Mouse (Mus musculus) gastrocnemius, adult 2 months (tissue): ENCODE data around the gene Myh7. TPM values are rescaled to one million over a fixed set of nuclear protein-coding genes. Genes with fewer than 3 reads are reported as not detected.
"Not testable (repeated sequence)": the region's sequence is repeated elsewhere in the genome, so short reads cannot be mapped to it uniquely, and the experiment has no call there.

Source experiments
- DNase-seq: peaks from one replicate; pipeline ENCODE4 v3.0.0; 2022
- H3K27ac ChIP-seq: fragments of 200-600 bp; 2 replicates; pipeline ENCODE4 v1.8.1; 2022; ENCODE audit warnings: mild to moderate bottlenecking
- H3K4me3 ChIP-seq: fragments of 200-600 bp; 2 replicates; pipeline ENCODE4 v1.8.1; 2022; ENCODE audit warnings: mild to moderate bottlenecking, moderate library complexity
- CTCF ChIP-seq: fragments of 200-600 bp; IDR thresholded peaks from 2 replicates; pipeline ENCODE4 v1.8.1; 2022; ENCODE audit warnings: antibody characterized with exemption, mild to moderate bottlenecking, moderate library complexity
- intact Hi-C: fragments of 180-260 bp; cut with DNase I; formaldehyde crosslinking; loops from one replicate; pipeline ENCODE4 v1.15.1; 2025
- total RNA-seq, 2 experiments: library from RNA; stranded (reverse); gene quantifications; 2 replicates each; pipeline ENCODE4 v1.2.3; 2021

Myh7 gene
- total RNA-seq, 2 experiments from 2014 or later, result 520 to 1,662 TPM

GRCm38 (mm10) chr14:54960769-54961168 is 33.7 kb downstream of the Myh7 start:
- intact Hi-C loops, result no loop called here
- Histone ChIP-seq H3K27ac (no peak overlapping the region), H3K4me3 (no peak overlapping the region)
- no peak for DNase-seq
- no peak for TF ChIP-seq CTCF

DNA sequence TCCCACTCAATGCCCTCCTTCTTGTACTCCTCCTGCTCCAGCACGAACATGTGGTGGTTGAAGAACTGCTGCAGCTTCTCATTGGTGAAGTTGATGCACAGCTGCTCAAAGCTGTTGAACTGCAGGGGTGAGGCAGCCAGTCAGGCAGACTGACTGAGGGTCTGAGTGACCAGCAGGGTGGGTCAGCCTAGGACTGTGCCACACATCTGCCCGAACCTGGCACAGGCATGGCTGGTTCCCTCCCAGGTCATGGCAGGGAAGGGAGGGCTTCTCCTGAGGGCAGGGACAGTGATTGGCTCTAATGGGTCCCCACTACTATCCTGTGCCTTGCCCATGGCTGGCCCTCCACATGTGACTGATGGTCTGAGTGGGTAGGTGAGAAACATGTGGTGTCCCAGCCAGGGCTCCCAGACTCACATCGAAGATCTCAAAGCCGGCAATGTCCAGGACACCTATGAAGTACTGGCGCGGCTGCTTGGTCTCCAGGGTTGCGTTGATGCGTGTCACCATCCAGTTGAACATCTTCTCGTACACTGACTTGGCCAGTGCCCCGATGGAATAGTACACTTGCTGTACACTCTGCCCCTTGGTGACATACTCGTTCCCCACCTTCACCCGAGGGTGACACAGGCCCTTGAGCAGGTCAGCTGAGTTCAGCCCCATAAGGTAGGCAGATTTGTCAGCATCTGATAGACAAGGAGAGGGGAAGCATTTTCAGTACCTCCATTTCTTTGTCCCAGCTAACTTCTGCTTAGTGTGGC is 34.4 kb downstream of the Myh7 start:
- not testable (repeated sequence) for H3K27ac ChIP-seq, DNase-seq, H3K4me3 ChIP-seq
- intact Hi-C loops, result loop anchor here (5.0 kb wide), 1 partner anchor 42 kb away; no protein-coding TSS in a partner anchor

DNA sequence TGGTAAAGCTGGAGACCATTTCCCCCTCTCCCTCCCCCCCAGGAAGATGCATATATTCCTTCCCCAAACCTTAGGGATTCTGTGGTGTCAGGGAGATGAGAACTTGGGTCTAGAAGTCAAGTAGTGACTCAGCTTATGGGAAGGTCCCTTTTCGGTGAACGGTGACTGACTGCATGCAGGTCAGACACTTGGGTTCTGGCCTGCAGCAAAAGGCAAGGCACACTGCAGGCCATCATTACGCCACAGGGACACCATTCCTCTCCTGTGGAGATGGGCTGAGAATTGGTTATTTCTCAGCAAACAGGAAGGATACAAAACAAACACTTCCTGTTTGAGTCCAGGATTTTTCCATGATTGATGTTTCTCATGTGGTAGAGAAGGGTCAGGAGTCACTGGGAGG is 35.2 kb downstream of the Myh7 start:
- no peak for TF ChIP-seq CTCF
- intact Hi-C loops, result loop anchor here (5.0 kb wide), 1 partner anchor 43 kb away; no protein-coding TSS in a partner anchor
- Histone ChIP-seq H3K4me3 (no peak overlapping the region), H3K27ac (no peak overlapping the region)
- DNase-seq, result no peak

DNA sequence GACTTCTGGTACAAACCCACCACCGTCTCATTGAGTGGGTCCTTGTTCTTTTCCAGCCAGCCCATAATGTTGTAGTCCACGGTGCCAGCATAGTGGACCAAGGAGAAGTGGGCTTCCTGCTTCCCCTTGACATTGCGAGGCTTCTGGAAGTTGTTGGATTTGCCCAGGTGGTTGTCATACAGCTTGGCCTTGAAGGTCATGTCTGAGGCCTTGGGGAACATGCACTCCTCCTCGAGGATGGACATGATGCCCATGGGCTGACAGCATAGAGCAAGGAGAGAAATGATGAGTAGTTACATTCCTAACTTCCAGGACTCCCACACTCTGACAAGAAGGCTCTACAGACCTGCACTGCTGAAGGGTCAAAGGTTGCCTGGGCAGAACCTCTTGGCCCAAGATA is 35.9 kb downstream of the Myh7 start:
- intact Hi-C loops, result loop anchor here (5.0 kb wide), 1 partner anchor 44 kb away; no protein-coding TSS in a partner anchor
- no peak overlapping the region for H3K27ac ChIP-seq
- no peak for DNase-seq
- H3K4me3 ChIP-seq, result no peak overlapping the region
- no peak for TF ChIP-seq CTCF

- Histone ChIP-seq H3K27ac (no peak overlapping the region), H3K4me3 (no peak overlapping the region)
- TF ChIP-seq CTCF, result no peak
- intact Hi-C loops, result loop anchor here (5.0 kb wide), 1 partner anchor 46 kb away; no protein-coding TSS in a partner anchor
- no peak for DNase-seq
Measured at GRCm38 (mm10) chr14:54956533-54956932, 37.9 kb downstream of the Myh7 start.

DNA sequence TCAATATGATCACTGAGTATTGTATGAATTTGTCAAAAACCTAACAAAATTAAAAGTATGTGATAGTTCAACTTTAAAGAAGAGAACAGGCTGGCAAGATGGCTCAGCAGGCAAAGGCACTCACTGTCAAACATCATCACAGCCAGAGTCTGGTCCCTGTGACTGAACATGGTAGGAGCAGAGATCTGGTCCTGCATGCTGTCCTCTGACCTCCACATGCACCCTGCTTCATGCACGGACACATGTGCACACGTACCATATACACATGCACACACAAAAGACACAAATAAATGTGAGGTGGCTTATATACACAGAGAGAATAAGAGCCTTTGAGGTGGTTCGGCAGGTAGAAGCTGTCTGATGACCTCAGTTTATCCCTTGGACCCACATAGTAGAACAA is 38.9 kb downstream of the Myh7 start:
- no peak for DNase-seq
- intact Hi-C loops, result loop anchor here (5.0 kb wide), 1 partner anchor 47 kb away; no protein-coding TSS in a partner anchor
- TF ChIP-seq CTCF, result no peak
- Histone ChIP-seq H3K4me3 (no peak overlapping the region), H3K27ac (no peak overlapping the region)

DNA sequence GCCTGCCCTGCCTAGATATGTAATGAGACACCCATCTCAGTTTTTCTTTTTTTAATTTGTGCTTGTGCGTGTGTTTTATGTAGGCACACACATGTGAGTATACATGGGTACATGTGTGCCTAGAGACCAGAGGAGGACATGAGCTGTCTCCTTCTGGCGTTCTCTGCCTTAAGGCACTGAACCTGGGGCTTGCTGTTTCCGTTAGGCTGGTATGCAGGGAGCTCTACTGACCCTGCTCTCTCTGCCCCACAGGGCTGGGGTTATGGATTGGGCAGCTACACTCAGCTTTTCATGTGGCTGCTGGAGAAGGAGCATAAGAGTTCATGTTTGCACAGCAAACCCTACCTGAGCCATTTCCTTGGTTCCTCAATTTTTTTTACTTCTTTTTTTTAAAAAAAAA is 40.0 kb downstream of the Myh7 start:
- H3K27ac ChIP-seq, result no peak overlapping the region
- intact Hi-C loops, result no loop called here
- no peak for DNase-seq

GRCm38 (mm10) chr14:54953664-54954206 is 40.7 kb downstream of the Myh7 start:
- H3K27ac ChIP-seq, result no peak overlapping the region
- intact Hi-C loops, result no loop called here
- no peak for TF ChIP-seq CTCF
- H3K4me3 ChIP-seq, result no peak overlapping the region
- no peak for DNase-seq

More for the DNA sequence above, 40.0 kb downstream of the Myh7 start:
- no peak for TF ChIP-seq CTCF
- no peak overlapping the region for H3K4me3 ChIP-seq

DNA sequence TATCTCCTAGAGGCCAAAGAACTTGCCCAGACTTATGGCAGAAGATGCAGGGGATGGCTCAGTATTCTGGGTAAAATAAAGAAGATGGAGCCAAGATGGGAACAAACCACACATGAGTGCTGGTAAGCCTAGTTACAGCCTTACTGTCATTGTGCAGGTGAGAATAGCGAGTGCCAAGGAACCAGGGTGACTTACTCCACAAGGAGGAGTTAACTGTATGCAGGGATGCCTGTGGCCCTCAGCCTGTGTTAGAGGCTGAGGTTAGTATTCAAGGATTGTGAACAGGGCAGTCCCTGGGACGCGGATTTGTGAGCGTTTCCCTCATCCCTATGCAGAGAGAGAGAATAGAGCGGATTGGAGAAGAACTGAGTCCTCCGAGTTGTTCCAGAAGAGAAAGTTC is 42.8 kb downstream of the Myh7 start:
- DNase-seq, result no peak
- TF ChIP-seq CTCF, result no peak
- intact Hi-C loops, result no loop called here

GRCm38 (mm10) chr14:54950493-54950892 is 43.9 kb downstream of the Myh7 start:
- no peak overlapping the region for H3K27ac ChIP-seq
- no peak for TF ChIP-seq CTCF
- H3K4me3 ChIP-seq, result no peak overlapping the region
- DNase-seq, result no peak
- intact Hi-C loops, result no loop called here

More for the DNA sequence above, 42.8 kb downstream of the Myh7 start:
- Histone ChIP-seq H3K27ac (no peak overlapping the region), H3K4me3 (no peak overlapping the region)

GRCm38 (mm10) chr14:54948781-54949180 is 45.6 kb downstream of the Myh7 start:
- intact Hi-C loops, result no loop called here
- no peak overlapping the region for H3K27ac ChIP-seq
- no peak for DNase-seq
- no peak overlapping the region for H3K4me3 ChIP-seq
- TF ChIP-seq CTCF, result no peak

DNA sequence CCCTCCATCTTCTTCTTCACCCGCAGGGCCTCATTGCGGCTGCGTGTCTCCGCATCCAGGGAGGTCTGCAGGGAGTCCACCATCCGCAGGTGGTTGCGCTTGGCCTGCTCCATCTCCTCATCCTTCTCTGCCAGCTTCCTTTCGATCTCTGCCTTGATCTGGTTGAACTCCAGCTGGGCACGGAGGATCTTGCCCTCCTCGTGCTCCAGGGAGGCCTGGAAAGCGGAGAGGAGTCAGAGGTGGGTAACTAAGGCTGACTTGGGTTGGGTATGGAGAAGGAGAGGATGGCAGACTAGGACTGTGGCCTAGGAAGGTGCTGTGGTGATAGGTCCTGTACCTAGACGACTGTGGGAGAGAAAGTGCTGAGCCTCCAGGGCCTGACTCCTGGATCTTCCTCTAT is 47.4 kb downstream of the Myh7 start:
- intact Hi-C loops, DNase-seq, H3K4me3 ChIP-seq, H3K27ac ChIP-seq: not testable (repeated sequence)

DNA sequence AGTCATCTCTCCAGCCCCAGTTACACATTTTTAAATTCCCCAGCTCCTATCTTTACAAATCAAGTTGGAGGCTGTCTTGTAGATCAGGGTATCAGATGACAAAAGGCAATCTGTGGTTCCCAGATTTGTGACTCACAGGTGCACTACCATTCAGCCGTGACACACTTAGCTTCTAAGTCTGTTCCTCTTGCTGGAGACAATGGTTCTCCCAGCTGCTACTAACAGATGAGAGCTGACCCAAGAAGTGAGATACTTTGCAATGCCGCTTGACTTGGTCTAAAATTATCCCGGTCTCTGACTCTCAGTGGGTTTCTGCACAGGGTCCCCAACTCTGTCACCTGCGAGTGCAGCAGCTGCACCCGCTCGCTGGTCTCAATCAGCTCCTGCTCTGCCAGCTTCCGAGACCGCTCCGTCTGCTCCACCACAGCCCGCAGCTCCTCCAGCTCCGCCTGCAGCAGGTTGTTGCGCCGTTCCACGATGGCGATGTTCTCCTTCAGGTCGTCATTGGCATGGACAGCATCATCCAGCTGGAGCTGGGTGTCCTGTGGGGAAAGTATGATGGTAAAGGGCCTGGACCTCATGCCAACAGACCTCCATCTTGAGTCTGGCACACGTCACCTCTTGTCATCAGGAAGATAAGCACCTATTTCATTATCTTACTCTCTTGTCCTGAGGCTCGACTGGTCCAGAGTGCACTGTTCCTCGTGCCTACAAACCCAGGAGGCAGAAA is 48.3 kb downstream of the Myh7 start:
- H3K27ac ChIP-seq, result no peak overlapping the region
- no peak overlapping the region for H3K4me3 ChIP-seq
- intact Hi-C loops, result no loop called here
- no peak for TF ChIP-seq CTCF
- no peak for DNase-seq
